Mouse (Mus musculus) gastrocnemius, postnatal 14 days (tissue): ENCODE data around the gene Fancc. TPM values are rescaled to one million over a fixed set of nuclear protein-coding genes. Genes with fewer than 3 reads are reported as not detected.
"Not testable (repeated sequence)": the region's sequence is repeated elsewhere in the genome, so short reads cannot be mapped to it uniquely, and the experiment has no call there.

ENCODE experiments used
- DNase-seq: peaks from one replicate; pipeline ENCODE4 v3.0.0; 2021; ENCODE audit warnings: mixed read lengths
- intact Hi-C: fragments of 180-260 bp; cut with DNase I; formaldehyde crosslinking; loops from one replicate; pipeline ENCODE4 v1.15.1; 2025; ENCODE audit warnings: low total_unique reads
- total RNA-seq, 2 experiments: library from RNA; stranded (reverse); gene quantifications; 2 replicates each; pipeline ENCODE4 v1.2.3; 2021

The Fancc gene
- total RNA-seq, 2 experiments from 2014 or later = 3.3 to 3.7 TPM

DNA sequence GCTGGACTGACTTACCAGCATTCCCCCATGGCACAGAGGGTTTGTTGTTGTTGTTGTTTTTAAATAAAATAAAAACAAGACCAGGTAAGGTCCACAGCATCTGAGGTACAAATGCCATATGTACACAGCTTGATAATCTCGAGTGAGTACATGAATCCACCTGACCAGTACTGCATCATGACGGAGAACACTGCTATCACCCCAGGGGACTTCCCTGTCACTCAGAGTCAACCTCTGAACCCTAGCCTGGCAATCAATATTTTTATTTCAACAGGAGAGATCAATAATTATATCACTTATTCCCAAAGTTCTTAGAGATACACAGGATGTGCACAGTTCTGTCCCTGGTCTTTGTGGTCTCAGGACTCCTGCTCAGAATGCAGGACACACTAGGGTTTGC is 171.1 kb downstream of the Fancc start:
- DNase-seq = no peak
- intact Hi-C loops = loop anchor here (10.0 kb wide), 1 partner anchor 81 kb away; no protein-coding TSS in a partner anchor

DNA sequence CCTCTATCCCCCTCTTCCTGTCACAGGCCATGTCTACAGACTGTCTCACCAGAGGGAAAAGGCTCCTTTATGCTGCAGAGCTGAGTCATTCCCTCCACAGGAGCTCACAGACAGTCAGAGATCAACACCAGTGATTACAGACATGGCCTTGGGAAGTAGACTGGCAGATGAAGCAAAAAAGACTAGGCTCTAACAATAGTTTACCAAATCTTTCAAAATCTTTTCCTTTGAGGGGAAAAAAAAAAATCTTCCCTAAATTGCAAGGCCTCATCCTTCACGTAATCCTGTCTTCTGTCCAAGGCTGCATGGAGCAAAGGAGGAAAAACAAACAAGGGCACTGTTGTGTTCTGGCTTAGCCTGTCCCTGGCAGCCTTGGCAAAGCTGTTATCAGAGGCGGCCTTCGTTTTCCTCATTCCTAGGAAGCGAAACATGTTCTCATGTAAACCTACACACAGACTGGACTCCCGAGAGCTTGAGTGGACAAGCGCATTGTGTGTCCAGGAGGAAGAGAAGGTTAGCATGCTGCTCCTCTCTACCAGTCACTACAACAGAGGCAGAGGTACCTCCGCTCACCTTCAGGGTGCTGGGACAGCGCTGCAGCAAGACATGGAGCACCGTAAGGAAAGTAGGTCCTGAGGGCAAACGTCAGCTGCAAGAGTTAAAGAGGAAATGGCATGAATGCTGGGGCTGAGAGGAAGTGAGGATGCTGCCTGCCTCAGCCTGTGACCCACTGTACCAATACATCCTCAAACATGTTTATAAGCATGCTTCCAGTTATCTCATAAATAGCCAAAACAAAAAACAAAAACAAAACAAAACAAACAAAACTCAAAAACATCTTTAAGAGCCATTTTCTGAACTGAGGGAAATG is 171.9 kb downstream of the Fancc start:
- intact Hi-C loops = loop anchor here (10.0 kb wide), 1 partner anchor 80 kb away; no protein-coding TSS in a partner anchor
- no peak for DNase-seq

DNA sequence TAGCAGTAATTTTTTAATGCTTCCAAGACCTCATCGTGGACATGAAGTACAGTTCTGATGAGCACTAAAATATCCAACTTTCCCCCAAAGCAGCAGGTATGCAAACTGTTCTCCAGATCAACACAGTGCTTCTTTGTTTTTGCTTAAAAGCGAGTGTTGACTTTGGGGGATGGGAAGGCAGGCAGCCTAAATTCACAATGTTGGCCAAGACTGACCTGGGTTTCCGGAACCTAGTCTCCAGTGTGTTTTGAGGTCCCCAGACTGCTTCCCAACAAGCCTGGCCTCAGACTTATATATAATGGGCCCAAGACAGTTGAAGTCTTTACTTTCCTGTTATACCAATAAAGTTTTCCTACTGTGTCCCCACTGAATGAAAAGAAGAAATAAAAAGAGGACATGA is 172.8 kb downstream of the Fancc start:
- DNase-seq = no peak
- intact Hi-C loops = loop anchor here (10.0 kb wide), 1 partner anchor 80 kb away; no protein-coding TSS in a partner anchor

DNA sequence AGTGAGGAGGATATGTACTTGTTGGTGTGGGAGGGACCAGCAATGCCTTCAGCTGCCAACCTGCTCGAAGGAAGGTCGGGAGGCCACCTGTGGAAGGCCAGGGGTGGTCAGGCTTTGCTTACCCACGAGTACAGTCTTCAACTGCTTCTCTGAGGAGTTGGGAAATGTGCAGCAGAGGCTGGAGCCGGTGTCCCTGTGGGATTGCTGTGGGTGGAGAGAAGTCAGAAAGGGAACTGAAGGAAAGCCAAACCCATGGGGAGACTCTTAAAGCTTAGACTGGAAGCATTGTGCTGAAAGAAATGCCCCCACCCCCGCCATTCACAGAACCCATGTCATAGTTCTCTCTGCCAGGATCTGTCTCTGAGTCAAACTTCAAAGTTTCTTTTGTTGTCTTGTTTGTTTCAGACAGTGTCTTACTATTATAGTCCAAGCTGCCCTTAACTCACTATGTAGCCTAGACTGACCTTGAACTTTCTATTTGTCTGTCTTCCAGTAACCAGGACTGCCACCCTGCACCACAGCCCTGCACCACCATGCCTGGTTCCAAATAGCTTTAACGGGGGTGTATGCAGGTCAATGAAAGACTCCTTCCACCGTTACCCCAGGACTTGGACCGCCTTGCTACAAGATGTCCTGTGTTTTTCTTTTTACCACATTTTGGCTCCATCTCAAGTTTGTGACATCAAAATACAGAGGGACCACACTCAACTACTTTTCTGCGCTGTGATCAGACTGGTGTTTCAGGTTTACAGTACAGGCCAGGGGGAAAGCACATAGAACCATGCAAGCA is 173.6 kb downstream of the Fancc start:
- DNase-seq = peak; percentile 33

DNA sequence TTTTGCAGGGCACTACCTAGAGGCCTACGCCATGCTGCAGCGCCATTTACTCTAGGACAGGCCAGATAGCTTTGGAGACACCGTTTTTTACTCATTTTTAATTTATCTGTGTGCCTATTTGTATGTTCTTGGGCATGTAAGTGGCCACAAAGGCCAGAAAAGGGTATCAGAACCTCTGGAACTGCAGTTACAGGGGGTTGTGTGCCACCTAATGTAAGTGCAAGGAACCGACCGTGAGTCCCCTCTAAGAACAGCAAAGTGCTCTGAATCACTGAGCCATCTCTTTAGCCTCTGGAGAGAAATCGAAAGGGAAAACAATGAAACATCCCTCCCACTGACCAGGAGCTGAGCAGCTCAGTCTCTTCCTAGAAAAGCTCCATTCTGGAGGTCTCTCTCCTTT is 174.3 kb downstream of the Fancc start:
- DNase-seq = no peak

More for the DNA sequence above, 173.6 kb downstream of the Fancc start:
- intact Hi-C loops = loop anchor here (10.0 kb wide), 1 partner anchor 79 kb away; no protein-coding TSS in a partner anchor

DNA sequence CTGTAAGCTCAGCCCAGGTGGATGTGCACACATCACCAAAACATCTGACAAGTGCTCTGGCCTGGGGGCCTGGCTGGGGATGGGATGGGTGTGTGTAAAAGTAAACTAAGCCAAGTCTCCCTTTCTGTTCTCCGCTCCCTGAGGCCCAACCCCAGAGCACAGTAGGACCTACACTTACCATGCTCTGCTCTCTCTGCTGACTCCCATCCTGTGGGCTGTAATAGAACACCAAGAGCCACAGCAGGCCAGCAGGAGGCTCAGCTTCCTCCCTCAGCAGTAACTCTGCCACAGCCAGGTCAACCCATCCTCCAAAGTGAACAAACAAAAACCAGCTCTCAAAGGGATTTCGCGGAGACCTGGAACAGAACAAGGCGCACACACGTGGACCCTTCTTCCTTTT is 175.4 kb downstream of the Fancc start:
- intact Hi-C loops = loop anchor here (10.0 kb wide), 1 partner anchor 77 kb away; no protein-coding TSS in a partner anchor
- DNase-seq = no peak

More for the DNA sequence above, 174.3 kb downstream of the Fancc start:
- intact Hi-C loops = loop anchor here (10.0 kb wide), 1 partner anchor 78 kb away; no protein-coding TSS in a partner anchor

DNA sequence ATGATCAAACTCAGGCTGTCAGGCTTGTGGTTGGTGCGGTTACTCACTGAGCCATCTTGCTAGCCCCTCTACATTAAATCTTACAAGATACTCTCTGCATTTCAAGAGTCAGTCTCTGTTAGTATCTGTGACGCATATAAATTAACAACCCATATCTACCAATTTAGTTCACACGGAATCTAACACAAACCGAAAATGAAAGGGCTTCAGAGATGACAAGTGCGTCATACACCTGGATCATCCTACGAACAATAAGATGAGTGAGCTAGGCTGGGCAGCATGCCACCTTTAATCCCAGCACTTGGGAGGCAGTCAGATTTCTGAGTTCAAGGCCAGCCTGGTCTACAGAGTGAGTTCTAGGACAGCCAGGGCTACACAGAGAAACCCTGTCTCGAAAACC is 177.3 kb downstream of the Fancc start:
- intact Hi-C loops = loop anchor here (10.0 kb wide), 1 partner anchor 75 kb away; no protein-coding TSS in a partner anchor
- no peak for DNase-seq

DNA sequence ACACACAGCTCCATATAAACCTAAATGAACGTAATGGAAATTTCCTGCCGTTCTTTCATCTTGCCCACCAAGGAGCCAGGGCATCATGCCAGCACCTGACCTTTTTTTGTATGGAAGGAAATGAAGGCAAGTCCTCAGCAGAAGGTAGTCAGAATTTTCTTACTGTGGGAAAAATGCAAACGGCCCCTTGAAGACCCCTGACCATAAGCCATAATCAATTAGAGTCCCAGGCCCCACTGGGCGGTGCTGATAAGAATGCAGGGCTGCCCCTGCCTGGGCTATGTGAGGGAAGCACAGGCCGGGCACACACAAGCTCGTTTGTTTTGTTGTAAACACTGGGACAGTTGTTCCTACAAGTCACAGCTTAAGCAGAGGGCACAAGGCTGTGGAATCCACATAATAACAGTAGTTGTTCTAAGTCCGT is 179.4 kb downstream of the Fancc start:
- intact Hi-C loops = no loop called here
- no peak for DNase-seq

DNA sequence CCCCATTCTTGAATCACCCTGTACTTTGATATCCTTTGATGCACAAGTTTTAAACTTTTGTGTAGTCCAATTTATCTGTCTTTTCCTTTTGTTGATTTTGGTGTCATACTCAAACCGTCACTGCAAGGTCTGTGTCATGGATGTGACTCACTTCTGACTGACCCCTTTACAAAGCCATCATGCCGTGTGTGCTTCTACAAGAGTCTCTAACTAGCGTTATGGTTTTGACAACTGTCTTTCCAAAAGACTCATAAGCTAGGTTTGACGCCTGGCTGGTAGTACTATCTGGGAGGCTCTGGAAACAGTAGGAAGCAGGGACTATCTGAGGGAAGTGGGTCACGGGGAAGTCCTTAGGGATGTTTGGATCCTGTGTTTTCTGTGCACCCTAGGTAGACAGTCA is 180.7 kb downstream of the Fancc start:
- intact Hi-C loops = no loop called here
- DNase-seq = no peak

DNA sequence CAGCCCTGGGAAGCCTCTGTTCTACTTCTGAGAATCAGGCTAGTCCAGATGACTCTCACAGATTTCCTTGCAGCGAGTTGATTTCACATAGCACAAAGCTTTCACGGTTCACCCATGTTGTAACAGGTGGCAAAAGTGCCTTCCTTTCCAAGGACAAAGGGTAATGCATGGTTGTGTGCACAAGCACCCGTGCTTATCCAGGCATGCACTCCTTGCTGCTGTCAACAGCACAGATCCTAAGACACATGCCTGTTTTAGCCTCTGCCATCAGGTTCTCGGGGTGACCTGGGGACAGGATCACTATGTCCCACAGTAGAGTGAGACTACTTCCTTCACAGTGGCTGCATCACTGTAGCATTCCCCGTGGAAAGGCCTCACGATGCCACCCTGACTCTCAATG is 181.3 kb downstream of the Fancc start:
- intact Hi-C loops = no loop called here
- no peak for DNase-seq

DNA sequence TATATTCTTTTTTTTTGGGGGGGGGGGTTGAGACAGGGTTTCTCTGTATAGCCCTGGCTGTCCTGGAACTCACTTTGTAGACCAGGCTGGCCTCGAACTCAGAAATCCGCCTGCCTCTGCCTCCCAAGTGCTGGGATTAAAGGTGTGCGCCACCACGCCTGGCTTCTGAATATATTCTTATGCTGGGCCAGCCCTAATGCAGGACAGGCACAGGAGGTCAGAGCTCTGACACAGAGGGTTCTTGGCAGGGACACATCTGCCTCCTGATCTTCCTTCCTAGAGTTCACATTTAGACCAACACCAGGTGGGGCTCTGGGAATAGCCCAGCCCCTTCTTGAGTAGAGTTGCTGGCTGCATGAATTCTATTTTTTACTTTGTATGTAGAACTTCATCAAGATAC is 182.0 kb downstream of the Fancc start:
- intact Hi-C loops, DNase-seq: not testable (repeated sequence)

DNA sequence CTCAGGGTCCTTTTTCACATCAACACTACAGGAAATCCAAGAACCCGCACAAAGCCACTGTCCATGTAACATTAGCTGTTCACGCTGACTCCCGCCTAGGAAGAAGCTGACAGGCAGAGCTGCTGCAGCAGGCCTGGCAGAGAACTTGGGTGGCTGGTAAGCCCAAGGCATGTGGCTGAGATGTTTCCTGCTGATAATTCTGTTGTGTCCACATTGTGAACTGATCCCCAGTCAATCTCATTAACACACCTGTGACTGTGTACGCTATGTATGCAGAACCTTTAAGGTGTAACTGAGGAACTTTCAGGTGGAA is 182.5 kb downstream of the Fancc start:
- intact Hi-C loops = no loop called here
- DNase-seq = no peak

DNA sequence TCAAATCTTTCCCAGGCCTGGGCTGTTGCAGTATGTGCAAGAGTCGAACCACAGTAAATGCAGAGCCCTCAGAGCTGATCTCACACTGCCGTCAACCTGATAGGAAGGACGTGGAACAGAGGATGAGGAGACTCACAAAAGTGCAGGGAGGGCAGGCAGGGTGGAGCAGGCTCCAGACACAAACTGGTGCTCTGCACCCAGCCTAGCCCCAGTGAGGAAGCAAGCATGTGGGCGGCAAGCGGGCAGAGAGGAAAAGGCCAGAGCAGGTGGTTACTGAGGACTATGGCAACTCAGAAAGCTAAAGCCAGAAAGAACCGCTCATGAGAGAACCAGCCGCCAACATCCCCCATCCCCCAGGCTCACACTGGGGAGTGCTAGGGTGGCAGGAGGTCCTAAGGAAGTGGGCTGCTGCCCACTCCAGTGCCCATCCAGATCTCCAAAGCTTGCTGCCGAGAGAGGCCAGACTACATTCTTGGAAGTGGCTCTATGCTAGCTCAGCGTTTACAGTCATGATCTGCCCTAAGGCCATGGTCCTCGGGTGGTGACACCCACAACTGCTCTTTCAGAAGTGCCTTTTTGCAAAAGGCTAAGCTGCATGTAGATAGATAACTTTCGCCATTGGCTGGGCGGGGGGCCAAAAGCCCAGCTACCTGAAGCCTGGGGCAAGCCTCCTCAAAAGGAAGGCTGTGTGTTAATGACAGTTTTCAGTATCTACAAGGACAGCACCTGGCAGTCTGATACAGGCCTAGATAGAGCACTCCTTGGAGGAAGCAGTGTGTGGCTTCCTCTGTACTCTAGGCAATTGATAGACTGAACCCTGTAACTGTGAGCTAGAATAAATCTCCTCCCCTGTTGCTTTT is 183.1 kb downstream of the Fancc start:
- intact Hi-C loops = no loop called here
- DNase-seq = no peak

DNA sequence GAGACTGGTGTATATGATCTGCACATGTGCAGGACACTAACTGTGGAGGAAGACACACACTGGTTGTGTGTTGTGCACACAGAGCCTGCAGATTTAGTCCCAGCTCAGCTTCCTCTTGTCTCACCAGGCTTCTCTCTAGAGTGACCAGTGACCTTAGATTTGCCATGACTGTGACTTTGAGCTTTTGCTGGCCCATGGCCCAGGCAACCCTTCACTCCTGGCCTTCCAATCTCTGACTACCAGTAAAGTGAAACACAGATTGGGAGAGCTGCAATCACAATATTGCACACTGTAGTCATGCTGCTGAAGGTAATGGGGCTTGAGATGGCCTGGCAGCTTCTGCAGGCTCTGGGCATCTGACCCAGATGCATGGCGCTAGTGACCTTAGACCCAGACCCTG is 183.8 kb downstream of the Fancc start:
- DNase-seq = no peak

DNA sequence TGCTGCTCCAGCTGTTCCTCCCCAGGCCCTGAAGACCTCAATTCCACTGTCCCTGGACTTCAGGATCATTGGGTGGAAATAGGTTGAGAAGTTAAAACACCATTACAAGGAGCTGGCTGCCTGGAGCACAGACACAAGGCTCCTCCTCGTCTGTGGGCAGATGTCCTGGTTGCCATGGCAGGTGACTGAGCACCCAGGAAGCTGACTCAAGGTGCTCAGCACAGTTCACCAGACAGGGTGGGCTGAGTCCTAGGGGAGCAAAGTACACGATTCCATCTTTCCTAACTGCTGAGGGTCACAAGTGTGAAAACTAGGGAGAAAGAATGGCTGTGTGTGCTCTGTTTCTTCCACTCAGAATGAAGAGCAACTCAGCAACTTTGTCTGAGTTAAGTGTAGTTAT is 185.9 kb downstream of the Fancc start:
- DNase-seq = no peak
- intact Hi-C loops = no loop called here

More for the DNA sequence above, 183.8 kb downstream of the Fancc start:
- intact Hi-C loops = no loop called here

DNA sequence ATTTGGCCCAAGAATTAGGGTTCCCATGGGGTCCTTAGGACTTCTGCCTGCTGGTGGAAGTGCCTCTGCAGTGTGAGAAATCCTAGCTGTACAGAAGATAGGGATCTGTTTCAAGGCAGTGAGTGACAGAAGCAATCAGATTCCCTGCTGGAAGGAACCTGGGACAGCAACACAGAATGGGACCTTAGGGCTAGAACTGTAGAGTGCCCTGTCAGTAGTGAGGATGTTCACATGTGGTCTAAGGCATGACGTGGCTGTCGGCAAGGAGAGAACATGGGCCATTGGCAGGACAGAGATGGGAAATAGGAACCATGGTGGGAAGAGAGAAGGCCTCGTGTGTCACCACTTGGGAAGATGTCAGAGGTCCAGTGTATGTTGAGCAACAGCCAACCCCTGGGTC is 187.5 kb downstream of the Fancc start:
- intact Hi-C loops = no loop called here
- no peak for DNase-seq

DNA sequence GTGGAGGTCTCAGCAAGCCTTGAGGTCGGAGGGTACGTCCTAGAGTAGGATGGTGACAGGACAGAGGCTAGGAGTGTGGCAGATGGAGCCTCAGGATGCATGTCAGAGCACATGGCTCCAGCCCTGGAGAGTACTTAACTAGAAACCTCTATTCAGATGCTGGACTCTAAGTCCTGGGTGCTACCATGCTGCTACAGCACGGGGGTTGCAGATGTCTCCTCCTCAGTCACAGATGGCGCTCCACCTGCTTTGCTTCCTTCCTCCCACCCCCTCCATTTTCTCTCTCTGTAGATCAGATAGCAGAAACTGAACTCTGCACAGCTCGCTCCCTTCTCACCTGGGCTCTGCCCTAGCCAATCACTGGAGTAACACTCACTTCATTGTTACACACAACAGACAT is 190.3 kb downstream of the Fancc start:
- no peak for DNase-seq
- intact Hi-C loops = no loop called here

DNA sequence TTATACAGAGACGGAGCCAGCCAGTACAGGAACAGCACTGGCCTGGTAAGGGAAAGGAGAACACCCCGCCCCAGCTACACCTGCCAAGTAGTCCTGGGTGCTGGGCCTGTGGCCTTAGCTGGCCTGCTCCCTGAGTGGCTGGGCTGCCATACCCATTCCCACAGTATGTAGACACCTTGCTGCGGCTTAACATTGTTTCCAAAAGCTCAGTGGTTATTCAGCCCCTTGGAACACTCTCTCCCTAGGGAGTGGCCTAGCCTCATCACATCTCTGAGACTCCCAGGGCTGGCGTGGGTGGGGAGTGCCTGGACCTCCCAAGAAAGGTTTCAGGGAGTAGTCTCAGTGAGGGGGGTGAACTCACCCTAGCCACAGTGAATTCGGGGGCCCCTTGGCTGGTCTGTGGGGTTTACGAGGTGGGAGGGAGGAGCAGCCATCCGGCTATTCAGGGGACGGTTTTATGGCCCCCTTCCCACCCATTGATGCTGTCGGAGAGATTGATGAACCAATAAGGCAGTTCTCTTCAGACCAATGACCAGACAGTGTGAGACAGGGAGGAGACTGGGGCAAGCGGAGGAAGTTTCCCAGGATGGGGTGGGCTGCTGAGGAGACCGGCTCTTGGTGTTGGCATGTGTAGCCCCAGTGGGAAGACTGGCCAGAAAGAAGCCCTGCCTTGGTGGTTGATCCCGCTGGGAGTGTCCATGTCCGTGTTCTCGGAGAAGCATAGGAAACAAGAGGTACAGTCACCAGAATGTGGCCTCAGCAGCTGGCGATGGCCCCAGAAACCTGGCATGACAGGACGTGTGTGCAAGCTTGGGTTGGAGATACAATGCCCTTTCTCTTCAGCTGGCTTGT is 191.7 kb downstream of the Fancc start:
- intact Hi-C loops = no loop called here
- peak; percentile 52 for DNase-seq

DNA sequence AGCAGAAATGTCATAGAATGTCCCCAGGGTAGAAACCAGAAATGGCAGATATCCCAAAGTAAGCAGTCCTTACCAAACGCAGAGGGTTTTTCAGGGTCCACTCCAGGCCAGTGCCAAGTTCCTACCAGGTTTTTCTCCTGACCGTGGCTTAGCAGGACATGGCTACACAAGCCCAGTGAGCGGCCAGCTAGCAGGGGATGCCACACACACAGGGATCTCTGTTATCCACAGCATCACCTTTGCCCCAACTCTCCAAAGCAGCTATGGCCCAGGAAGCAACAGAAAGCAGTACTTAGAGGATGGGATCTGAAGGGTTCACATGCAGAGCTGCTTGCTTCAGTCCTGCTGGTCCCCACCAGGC is 192.3 kb downstream of the Fancc start:
- DNase-seq = no peak
- intact Hi-C loops = no loop called here
